In genomic region chr5:54178966-54179547, GRCm38 (mm10) we compare ENCODE assay signal across 17 mouse cellular contexts.
DNase-seq lines count a peak whose midpoint lies in the region; ATAC-seq lines count a peak whose summit lies in the region.
"Had no signal": no experiment of that assay in that cellular context is flagged by ENCODE, and none has a peak within 500 bp of the region (broad histone marks: within the 10 kb centered on the region; RNA-seq: fewer than 3 reads in every experiment).

No protein-coding gene starts in this region.

- no peak overlapping the region for H3K9ac ChIP-seq in heart, embryonic 11.5 days (ENCODE audit: low read depth, low read length)
- no peak overlapping the region for H3K9ac ChIP-seq in kidney, embryonic 16.5 days (replicated peaks; ENCODE audit: low read length)
- H3K9ac ChIP-seq in hindbrain, embryonic 13.5 days: no peak overlapping the region
- H3K9ac ChIP-seq: embryonic facial prominence, embryonic 13.5 days; forebrain, embryonic 13.5 days had no signal

- H3K9me3 ChIP-seq in heart, embryonic 11.5 days (replicated peaks; ENCODE audit: control insufficient read depth, low read length): no peaks in the 10 kb centered on the region
- no peaks in the 10 kb centered on the region for H3K9me3 ChIP-seq in kidney, embryonic 16.5 days (ENCODE audit: low read length)
- H3K9me3 ChIP-seq in hindbrain, embryonic 13.5 days: no peaks in the 10 kb centered on the region
- H3K9me3 ChIP-seq: embryonic facial prominence, embryonic 13.5 days; forebrain, embryonic 13.5 days; G1E had no signal

- H3K4me1 ChIP-seq in heart, embryonic 11.5 days (ENCODE audit: control insufficient read depth, insufficient read depth, low read length): peaks cover 25% of the 10 kb centered on the region
- no peaks in the 10 kb centered on the region; the same call in 1 of the 2 replicates for H3K4me1 ChIP-seq in kidney, embryonic 16.5 days (ENCODE audit: insufficient read depth, low read length)
- peaks cover 30% of the 10 kb centered on the region for H3K4me1 ChIP-seq in hindbrain, embryonic 13.5 days (replicated peaks)

- intact Hi-C loops in heart, postnatal 36 days (cut with DNase I): no loop called here

- H3K27me3 ChIP-seq in heart, embryonic 11.5 days (ENCODE audit: control insufficient read depth, insufficient read depth, low read length): no peaks in the 10 kb centered on the region
- H3K27me3 ChIP-seq in kidney, embryonic 16.5 days (ENCODE audit: insufficient read depth, low read length): no peaks in the 10 kb centered on the region
- no peaks in the 10 kb centered on the region for H3K27me3 ChIP-seq in hindbrain, embryonic 13.5 days
- H3K27me3 ChIP-seq: forebrain, embryonic 13.5 days had no signal

- peak; percentile 32 for ATAC-seq in heart, embryonic 11.5 days (replicated peaks; ENCODE audit: insufficient number of reproducible peaks, low FRiP score, low TSS enrichment)
- ATAC-seq in kidney, embryonic 16.5 days (ENCODE audit: low FRiP score, low TSS enrichment): peak; percentile 46; the same call in 1 of the 2 replicates
- ATAC-seq in hindbrain, embryonic 13.5 days (ENCODE audit: low FRiP score): no peak

- DNase-seq in heart, postnatal 36 days: no peak
- no peak for DNase-seq in kidney, adult 8-10 months
- DNase-seq in embryo, embryonic 10.5 days (ENCODE audit: low spot score): peak; percentile 64
- no peak for DNase-seq in gastrocnemius, adult 8-10 months (ENCODE audit: low spot score in 2 of 2)
- DNase-seq: adrenal gland, postnatal 14 days; cerebellum, adult 9-11 months; gastrocnemius, adult 2 months; kidney, postnatal 14 days; layer of hippocampus, adult 9-11 months; lung, postnatal 14 days had no signal

- WGBS in heart, embryonic 11.5 days (ENCODE audit: insufficient replicate concordance): 25% methylated on average over 13 of the region's 13 CpGs
- 40% methylated on average over 13 of the region's 13 CpGs for WGBS in kidney, embryonic 16.5 days
- WGBS in hindbrain, embryonic 13.5 days: 55% methylated on average over 13 of the region's 13 CpGs

- 0 out of 2 replicates have a peak overlapping the region, but pooled peaks have one; percentile 1 for H3K4me2 ChIP-seq in heart, embryonic 11.5 days
- H3K4me2 ChIP-seq in kidney, embryonic 16.5 days (replicated peaks; ENCODE audit: low read depth, low read length): no peak overlapping the region
- no peak overlapping the region for H3K4me2 ChIP-seq in hindbrain, embryonic 13.5 days
- H3K4me2 ChIP-seq: embryonic facial prominence, embryonic 13.5 days; forebrain, embryonic 13.5 days; liver, embryonic 11.5 days had no signal

- H3K36me3 ChIP-seq in heart, embryonic 11.5 days (ENCODE audit: control insufficient read depth, insufficient read depth, low read length): no peaks in the 10 kb centered on the region
- H3K36me3 ChIP-seq in kidney, embryonic 16.5 days (ENCODE audit: insufficient read depth, low read length): no peaks in the 10 kb centered on the region
- H3K36me3 ChIP-seq in hindbrain, embryonic 13.5 days: no peaks in the 10 kb centered on the region
- H3K36me3 ChIP-seq: embryonic facial prominence, embryonic 13.5 days; G1E had no signal

- H3K4me3 ChIP-seq in heart, embryonic 11.5 days (ENCODE audit: low read depth, low read length): no peak overlapping the region
- H3K4me3 ChIP-seq in kidney, embryonic 16.5 days (ENCODE audit: low read length): no peak overlapping the region
- no peak overlapping the region for H3K4me3 ChIP-seq in hindbrain, embryonic 13.5 days
- H3K4me3 ChIP-seq: embryonic facial prominence, embryonic 13.5 days; forebrain, embryonic 13.5 days; gastrocnemius, adult 2 months had no signal

- peak overlapping the region; percentile 91 for H3K27ac ChIP-seq in heart, embryonic 11.5 days (ENCODE audit: low read depth, low read length)
- no peak overlapping the region for H3K27ac ChIP-seq in kidney, embryonic 16.5 days (ENCODE audit: low read length)
- 0 out of 2 replicates have a peak overlapping the region, but pooled peaks have one; percentile 19 for H3K27ac ChIP-seq in hindbrain, embryonic 13.5 days
- H3K27ac ChIP-seq: embryonic facial prominence, embryonic 13.5 days; forebrain, embryonic 13.5 days had no signal
